Mouse (Mus musculus) gastrocnemius, postnatal 4 days (tissue): ENCODE measurements around the gene Hdac1. TPM values are rescaled to one million over a fixed set of nuclear protein-coding genes. Genes with fewer than 3 reads are reported as not detected.

ENCODE experiments used
- DNase-seq, 2 experiments: peaks; one replicate each; pipeline ENCODE4 v3.0.0; 2021 to 2022; ENCODE audit warnings: low spot score in 2 of 2, mixed read lengths in 2 of 2
- total RNA-seq, 2 experiments: library from RNA; stranded (reverse); gene quantifications; 2 replicates each; pipeline ENCODE4 v1.2.3; 2021

Gene Hdac1
- total RNA-seq, 2 experiments from 2014 or later, result 39.5 to 42.1 TPM

GRCm38 (mm10) chr4:129513086-129513767 lies 29.3 kb downstream of the Hdac1 start, which contains the start of gene Marcksl1:
Gene Marcksl1, plus strand, starts transcription at chr4:129513581.
- DNase-seq, result peak; percentile 82 to 90

GRCm38 (mm10) chr4:129511413-129512096 lies 31.0 kb downstream of the Hdac1 start:
- DNase-seq, result no peak

GRCm38 (mm10) chr4:129510723-129511412 lies 31.6 kb downstream of the Hdac1 start:
- DNase-seq, result no peak

DNA sequence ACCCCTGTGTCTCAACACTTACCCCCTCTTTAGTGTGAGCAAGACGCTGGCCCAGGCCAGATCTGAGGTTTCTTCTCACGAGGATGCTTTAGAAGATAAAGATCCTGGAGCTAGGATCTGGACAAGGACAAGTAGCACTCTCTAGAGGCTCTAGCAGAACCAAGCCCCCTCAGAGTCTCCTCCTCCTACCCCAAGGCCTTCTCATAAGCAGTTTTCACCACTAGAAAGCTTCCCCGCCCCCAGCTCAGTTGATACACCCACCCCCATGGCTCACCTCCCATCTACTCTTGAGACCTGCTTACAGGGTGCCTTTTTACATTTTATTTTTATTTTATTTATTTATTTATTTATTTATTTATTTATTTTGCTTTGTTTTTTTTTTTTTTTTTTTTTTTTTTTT lies 32.9 kb downstream of the Hdac1 start:
- no peak for DNase-seq

DNA sequence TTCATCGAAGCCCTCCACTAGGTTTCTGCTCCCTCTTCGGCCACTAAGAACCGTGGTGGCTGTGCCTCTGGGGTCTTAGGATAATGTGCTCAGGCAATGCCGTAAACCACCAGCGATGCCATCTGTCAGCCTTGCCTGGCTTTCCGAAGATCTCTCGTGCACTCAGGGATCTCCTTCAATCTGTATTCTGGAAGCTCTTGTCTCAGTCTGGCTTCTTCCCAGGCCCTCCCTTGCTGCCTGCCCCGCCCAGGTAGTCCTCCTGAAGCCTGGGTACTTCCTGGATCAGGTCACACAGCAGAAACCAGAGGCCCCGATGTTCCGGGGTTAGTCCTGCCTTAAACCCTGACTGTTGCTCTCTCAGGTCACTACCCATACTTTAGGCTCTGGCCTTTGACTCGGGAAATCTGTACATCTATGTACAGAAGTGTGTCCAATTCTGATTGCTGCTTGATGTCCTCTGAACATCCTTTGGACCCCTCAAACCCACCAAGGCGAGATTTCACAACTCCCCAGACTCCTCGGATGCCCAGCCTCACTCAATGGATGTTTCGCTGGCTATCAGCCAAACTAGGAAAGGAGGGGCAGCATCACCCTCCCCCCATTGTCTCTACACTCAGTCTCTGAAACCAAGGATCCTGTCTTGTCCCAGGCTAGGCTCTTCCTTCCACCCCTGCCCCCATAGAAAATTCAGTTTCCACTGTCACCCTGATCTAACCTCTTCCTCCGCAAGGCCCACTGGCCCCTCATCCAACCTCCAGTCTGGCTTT lies 33.5 kb downstream of the Hdac1 start:
- no peak for DNase-seq

DNA sequence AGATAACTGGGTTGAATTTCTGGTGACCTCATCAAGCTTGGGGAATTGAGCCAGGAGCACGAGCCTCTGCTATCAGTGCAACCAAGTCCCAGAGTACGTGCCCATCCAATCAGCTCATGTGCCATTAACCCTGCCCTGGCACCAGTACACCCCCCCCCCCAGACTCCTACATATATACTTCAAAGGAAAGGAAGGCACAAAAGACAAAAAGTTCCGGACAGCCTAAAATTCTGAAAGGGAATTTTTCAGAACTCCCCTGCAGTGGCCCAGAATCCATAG lies 34.3 kb downstream of the Hdac1 start:
- no peak for DNase-seq

DNA sequence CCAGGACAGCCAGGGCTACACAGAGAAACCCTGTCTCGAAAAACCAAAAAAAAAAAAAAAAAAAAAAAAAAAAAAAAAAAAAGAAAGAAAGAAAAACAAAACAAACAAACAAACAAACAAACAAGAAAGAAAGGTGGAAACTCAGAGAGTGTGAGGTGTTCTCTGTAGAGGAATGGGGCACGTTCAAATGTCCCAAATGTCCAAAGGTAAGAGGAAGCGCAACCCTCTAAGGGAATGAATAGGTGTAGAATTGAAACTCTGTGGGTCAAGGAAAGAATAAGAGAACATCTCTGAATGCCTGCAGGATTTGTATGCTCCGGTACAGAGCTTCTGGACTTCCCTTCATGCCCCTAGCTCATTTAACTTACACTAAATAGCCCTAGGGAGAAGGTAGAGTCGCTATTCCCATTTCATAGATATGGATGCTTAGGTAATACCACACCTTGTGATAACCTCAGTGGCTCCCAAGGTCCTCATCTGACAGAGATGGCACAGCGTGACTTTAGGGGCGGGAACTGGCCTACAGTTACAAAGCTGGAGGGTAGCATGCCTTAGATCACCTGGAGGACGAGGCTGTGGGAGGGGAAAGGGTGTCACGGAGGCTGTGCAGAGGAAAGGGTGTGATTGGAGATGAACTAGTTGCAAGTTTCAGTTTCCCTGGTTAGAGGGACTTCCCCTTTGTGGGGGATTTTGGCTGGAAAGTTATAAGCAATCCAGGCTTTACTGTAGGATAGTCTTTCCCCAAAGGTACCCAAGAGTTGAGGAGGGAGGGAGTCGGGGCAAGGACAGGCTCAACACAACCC lies 34.9 kb downstream of the Hdac1 start:
- DNase-seq, result no peak

DNA sequence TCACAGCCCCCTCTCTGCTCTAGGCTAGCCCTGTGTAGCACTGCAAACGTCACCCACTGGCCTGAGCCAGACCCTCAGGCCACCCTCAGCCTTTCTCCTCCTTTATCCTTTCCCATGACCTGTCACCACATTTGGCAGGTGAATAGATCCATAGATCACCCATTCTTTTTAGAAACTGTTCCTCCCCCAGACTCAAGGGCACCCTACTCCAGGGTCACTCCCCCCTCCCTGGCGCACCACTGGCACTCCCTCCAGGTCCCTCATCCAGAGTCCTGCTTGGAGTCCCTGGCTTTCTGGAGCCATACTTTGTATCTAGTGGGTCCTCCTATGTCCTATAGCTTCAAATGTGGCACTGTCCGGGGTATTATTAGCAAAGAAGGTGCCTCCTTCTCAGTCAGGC lies 37.0 kb downstream of the Hdac1 start:
- no peak for DNase-seq

- no peak for DNase-seq
These were observed 39.5 kb downstream of the Hdac1 start for GRCm38 (mm10) chr4:129502901-129503444.

GRCm38 (mm10) chr4:129502327-129502888 lies 40.1 kb downstream of the Hdac1 start:
- DNase-seq, result no peak

GRCm38 (mm10) chr4:129500607-129501566 lies 41.6 kb downstream of the Hdac1 start:
- DNase-seq, result peak; percentile 80 to 90

DNA sequence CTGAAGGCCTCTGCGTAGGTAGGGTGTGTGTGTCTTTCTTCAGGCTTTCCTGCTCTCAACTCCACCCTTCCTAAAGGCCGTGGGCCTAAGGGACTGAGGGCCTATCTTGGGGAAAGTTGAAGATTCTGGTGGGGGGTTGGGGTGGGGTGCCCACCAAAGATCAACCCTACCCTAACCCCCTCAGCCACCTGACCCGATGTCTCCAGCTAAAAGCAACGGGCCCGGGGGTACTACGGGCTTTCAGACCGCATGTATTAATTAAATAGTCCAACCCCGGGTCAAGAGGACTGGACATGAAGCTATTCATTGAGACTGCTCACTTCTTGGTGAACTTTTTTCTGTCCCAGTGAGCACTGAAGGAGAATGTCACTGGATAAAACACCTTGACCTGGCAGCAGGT lies 42.5 kb downstream of the Hdac1 start:
- DNase-seq, result no peak

DNA sequence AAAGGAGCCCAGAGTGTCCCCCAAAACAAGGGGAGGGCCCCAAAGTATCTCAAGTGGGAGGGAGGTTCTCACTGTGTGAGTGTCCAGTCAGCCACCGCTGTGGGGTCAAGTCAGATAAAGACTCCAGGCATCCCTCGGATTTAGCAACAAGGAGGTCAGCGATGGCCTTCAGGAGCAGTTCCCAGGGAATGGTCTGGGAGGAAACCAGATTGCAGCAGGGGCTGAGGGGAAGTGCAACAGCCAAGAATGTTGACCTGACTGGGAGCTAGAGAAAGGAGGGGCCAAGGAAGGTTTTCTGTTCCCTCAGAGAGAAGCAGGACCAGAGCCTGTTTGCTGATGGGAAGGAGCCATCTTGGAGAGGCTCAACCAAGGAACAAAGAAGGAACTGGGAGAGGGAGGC lies 43.6 kb downstream of the Hdac1 start:
- no peak for DNase-seq

- peak in 1 of 2 experiments; percentile 21 for DNase-seq
These were observed 45.9 kb downstream of the Hdac1 start for GRCm38 (mm10) chr4:129496631-129497030.

DNA sequence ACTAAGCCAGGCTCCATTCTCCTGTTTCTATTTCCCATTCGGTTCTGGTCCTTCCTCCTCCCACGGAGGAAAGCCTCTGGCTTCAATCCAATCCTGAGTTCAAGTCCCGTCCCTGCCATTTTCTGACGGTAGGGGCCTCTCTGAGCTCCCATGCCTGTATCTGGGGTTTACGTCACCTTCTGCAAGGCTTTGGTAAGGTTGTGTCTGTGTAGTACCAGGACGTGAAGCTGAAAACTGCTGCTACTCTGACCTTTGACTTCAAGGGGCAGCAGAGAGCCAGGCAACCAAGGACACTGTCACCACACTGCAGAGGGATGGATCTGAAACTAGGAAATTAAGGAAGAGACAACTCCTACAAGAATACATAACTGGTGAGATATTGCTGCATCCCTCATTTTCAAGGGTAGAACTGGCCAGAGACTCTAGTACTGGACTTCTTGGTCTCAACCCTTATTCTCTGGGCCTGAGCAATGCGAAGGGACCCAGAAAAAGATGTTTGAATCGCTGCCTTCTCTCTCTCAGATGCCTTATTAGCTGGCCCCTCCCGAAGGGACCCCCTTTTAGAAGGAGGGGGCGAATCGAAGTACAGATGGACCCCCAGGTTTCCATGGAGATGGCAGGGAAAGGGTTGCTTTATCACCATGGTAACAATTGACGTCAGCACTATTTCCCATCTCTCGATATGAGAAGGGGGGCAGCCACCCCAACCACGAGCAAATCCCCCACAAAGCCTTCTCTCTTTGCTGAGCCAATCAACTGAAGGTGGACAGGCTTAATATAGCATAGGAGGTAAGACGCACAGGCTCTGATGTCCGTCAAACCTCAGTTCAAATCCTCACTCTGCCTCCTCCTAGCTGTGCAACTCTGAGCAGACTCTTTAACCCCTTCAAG lies 46.6 kb downstream of the Hdac1 start:
- DNase-seq, result no peak

DNA sequence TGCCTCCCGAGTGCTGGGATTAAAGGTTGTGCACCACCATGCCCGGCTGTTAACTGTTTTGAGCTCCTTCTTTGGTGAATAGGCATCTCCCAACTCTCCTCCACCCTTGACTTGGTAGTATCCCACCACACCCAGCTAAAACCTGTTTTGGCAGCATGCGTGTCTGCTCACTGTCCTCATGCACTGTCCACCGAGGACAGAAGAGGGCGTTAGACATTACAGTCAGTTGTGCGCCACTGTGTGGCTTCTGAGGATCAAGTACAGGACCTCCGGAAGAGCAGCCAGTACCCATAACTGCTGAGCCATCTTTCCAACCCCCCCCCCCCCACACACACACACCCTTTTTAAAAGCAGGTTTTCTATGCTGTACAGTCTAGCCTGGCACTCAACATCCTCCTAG lies 47.8 kb downstream of the Hdac1 start:
- no peak for DNase-seq

- DNase-seq, result no peak
These were observed 51.3 kb downstream of the Hdac1 start, which contains the start of the genes Tssk3 and Fam229a for GRCm38 (mm10) chr4:129490972-129491880. Gene Tssk3, minus strand, starts transcription at chr4:129491022. Gene Fam229a, plus strand, starts transcription at chr4:129491190.
